ENCODE assay signal across 8 mouse cellular contexts in genomic region chr1:168322892-168323291, GRCm38 (mm10).
DNase-seq lines count a peak whose midpoint lies in the region; TF ChIP-seq lines count a peak whose summit lies in the region.

No protein-coding gene starts in this region.

- DNase-seq in layer of hippocampus, adult 2 months (ENCODE audit: low spot score in 2 of 2), result peak in 1 of 2 experiments; percentile 63
- DNase-seq in layer of hippocampus, postnatal 14 days (ENCODE audit: low spot score in 2 of 2), result no peak
- DNase-seq in adrenal gland, postnatal 10 days, result peak; percentile 66
- peak; percentile 53 to 66 for DNase-seq in cerebellum, postnatal 14 days
- peak; percentile 38 for DNase-seq in lung, postnatal 10 days
- DNase-seq in left cerebral cortex, postnatal 10 days (ENCODE audit: extremely low spot score in 1 of 2, low spot score in 2 of 2), result no peak
- DNase-seq in frontal cortex, postnatal 10 days (ENCODE audit: low spot score in 2 of 2), result no peak
- DNase-seq in embryo, embryonic 9.5 days (ENCODE audit: extremely low spot score), result no peak

- intact Hi-C loops in left cerebral cortex, postnatal 10 days (cut with DNase I), result no loop called here

- TF ChIP-seq CTCF in layer of hippocampus, adult 2 months (conservative IDR thresholded peaks at IDR 0.05), result peak; percentile 89

- no peak overlapping the region for H3K4me3 ChIP-seq in layer of hippocampus, adult 2 months

- no peak overlapping the region for H3K27ac ChIP-seq in layer of hippocampus, adult 2 months

Comparison
In these comparisons a context has a peak if more than half of its experiments do, and no peak if none do; other contexts are left out.
1. DNase-seq: peak in adrenal gland, postnatal 10 days (single experiment), cerebellum, postnatal 14 days (2 of 2) and lung, postnatal 10 days (single experiment); none in layer of hippocampus, postnatal 14 days (0 of 2), left cerebral cortex, postnatal 10 days (0 of 2), frontal cortex, postnatal 10 days (0 of 2) and embryo, embryonic 9.5 days (single experiment).